Mouse (Mus musculus) G1E-ER4 (cell line): ENCODE measurements around the gene Galnt5. TPM values are rescaled to one million over a fixed set of nuclear protein-coding genes. Genes with fewer than 3 reads are reported as not detected.

Source experiments
- GATA1 ChIP-seq: IDR thresholded peaks from one replicate; pipeline ENCODE4 v1.8.0; 2012; ENCODE audit warnings: low read length, inconsistent platforms
- polyA plus RNA-seq: library from polyadenylated mRNA; stranded (reverse); fragments of >175 nt; gene quantifications from 2 replicates; pipeline ENCODE4 v1.2.3, GENCODE M21; 2012

Galnt5 gene
- polyA plus RNA-seq, 1 experiment: not detected

DNA sequence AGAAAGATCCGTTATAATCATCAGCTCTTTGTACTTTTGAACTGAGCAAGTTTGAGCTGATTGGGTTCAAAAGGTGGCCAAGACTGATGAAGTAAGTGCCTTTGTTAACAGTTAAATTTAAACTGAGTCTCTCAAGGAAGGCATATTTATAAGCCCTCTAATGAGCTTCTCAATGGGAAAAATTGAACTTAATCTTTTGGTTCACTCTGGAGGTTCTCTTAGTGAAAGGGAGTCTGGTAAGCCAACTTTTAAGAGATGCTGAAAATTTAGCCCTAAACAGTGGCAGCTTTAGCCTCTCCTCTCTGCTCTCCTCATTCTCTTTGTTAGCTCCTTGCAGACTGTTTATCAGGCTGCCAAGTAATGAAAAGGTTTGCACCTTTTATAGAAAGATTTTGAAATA, 97.1 kb downstream of the Galnt5 start:
- TF ChIP-seq GATA1: no peak

Other genes starting within 250 kb of the Galnt5 start
- not detected in 2 replicates for gene Ermn, start 55.0 kb downstream of the Galnt5 start, polyA plus RNA-seq
- not detected in 2 replicates for gene Cytip, start 197.6 kb downstream of the Galnt5 start, polyA plus RNA-seq